Mouse (Mus musculus): ENCODE data around the gene S100a7a. TPM values are rescaled to one million over a fixed set of nuclear protein-coding genes. Genes with fewer than 3 reads are reported as not detected.
A peak's percentile ranks its signal among the peaks of the same experiment; 100 is the strongest.

Gene S100a7a
- total RNA-seq, 4 experiments from 2014 or later: not detected

DNA sequence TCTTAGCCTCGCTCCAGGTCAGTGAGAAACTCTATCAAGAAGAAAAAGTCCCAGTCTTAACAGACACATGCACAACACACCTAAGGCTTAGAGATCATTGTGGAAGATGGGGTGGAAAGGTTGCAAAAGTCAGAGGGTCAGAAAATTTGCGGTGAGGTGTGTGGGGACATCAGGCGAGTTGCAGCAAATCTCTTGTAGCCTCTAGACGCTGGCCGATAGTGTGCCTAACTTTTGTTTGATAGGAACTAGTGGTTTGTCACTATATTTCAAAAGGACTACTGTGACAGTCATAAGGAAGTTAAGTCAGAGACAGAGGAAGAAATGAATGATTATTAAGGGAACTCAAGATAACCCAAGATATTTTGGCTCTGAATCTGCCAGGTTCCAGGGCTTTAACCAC is 26.5 kb upstream of the S100a7a start:
- no peak for DNase-seq (ENCODE audit: low spot score in 2 of 2)

DNA sequence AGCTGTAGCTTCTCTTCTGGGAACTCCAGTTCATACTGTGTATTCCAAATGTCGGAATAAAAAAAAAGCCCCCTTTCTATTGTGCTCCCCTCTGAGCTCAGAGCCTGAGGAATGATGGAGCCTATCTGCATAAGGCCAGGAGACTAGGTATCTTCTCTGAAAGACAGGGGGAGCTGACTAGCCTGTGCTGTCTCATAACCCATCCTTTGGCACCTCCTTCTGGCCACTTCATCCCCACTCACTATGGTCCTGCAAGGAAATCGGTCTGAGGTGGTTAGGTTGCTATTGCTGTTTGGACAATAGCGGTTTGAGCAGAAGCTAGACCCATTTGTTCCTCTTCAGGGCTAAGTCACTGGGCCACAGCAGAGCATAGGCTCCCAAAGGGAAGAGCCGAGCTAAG is 26.0 kb upstream of the S100a7a start:
- DNase-seq (ENCODE audit: low spot score in 2 of 2): no peak

DNA sequence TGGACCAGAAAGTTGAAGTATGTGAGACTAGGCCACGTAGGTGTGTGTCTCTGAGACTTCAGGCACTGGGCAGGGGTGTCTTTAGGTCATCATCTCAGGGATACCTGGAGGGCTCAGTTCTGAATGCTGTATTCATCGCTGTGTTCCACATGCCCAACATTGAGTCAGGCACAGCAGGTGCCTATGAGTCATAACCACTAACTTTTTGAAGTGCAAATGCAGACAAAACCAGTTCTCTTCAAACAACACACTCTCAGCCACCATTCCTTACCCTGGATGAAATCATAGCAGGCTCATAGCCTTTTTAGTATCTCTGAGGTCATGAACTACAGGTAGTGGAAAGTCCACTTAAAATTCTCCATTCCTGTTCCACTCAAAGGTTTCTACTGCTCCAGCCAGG is 24.5 kb upstream of the S100a7a start:
- DNase-seq (ENCODE audit: low spot score in 2 of 2): no peak

DNA sequence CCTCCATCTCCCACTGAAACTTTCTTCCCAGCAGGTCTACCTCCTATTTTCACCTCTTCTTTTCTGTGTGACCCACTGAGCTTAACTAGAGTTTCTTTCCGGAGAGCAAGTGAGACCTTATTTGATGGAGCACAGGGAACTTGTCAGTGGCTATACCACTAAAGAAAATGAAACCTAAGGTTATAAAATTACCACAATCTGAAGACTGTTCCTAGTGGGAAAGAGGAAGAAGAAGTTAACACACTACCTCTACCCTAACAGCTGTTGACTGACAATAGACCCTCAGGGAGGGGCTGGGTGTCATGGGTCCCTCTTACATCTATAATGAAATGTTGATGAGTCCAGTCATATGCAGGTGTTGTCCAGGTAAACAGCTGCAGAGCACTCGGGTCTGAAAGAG is 21.8 kb upstream of the S100a7a start:
- no peak for DNase-seq (ENCODE audit: low spot score in 2 of 2)

DNA sequence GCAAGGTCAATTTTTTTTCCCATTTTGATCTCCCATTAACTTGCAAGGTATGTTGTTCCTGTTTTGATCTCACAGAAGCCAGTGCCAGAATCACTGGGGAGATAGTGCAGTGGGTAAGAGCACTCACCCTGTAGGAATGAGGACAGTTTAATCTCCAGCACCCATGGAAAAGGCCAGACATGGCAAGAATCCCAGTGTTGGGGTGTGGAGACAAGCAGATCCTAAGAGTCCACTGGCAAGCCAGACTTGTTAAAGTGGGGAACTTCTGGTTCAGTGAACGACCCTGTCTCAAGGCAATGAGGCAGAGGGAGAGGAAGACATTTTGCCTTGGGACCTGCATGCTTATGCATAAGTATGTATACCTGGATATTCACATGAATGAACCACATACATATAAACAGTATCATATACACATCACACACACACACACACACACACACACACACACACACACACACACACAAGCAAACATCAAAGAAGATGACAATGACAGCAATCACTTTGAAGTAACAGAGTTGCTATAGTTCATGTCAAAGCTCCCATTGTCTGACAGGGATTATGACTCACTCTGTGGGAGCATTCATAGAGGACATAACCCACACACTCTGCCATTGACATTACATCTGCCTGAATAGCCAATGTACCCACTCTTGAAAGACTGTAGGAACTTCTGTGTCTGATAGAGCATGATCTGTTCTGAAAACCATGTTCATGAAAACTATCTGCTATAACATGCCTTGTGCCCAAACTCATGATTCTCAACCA is 15.1 kb upstream of the S100a7a start:
- no peak for DNase-seq (ENCODE audit: low spot score in 2 of 2)

DNA sequence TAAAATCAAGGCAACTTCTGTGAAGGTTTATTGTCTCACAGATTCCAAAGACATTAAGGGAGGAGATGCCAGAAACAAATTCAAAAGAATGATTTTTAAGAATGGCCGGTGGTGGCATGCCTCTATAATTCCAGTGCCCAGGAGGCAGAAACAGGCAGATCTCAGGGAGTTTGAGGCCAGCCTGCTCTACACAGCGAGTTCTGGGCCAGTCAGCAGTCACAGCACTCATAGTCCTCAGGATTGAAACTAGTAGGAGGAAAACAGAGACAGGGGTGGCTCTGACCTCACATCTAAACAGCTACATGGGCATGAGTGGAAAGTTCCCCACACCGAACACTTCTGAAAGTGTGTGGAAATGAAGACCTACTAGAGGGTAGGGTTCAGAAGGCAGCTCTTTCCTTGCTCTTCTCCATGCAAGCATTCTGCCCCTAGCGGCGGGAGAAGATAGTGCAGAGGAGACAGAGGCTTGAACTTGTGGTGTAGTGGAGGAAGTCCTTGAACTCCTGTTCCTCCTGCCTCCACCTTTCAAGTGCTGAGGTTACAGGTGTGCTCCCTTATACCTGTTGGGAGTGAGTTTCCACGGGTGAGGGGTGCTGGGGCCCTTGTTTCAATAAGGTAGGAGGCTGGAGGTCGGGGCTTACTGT is 14.2 kb upstream of the S100a7a start:
- DNase-seq (ENCODE audit: low spot score in 2 of 2): no peak

DNA sequence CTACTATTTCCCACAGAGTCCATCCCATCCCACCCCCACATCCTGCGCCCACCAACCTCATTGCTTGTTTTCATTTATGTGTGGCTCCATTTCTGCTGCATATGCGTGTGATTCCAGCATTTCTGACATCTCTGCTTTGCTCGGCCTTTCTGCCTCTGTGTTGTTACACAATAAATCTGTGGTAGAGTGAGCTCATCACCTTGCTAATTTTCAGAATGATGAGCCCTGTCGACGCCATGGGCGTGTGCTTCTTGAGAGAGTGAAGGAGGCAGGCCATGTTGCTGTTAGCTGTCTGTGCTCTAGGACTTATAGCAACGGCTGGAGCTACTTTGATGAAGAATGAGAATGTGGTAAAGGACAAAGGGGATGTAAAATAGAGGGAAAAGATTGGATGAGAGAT is 12.8 kb upstream of the S100a7a start:
- no peak for DNase-seq (ENCODE audit: low spot score in 2 of 2)

DNA sequence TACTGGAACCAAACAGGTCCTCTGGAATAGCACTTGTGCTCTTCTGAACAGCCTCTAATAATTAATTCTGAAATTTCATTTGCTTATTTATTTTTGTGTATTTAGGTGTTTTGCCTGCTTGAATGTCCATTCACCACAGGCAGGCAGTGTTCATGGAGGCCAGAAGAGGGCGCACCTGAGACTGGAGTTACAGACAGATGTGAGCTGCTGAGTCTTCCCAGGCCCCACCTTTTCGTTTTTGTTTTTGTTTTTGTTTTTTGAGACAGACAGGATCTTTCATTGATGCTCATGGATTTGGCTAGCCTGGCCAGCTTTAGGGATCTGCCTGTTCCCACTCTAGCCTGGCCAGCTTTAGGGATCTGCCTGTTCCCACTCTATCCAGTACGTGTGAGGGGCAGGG is 9.6 kb upstream of the S100a7a start:
- peak in 1 of 2 experiments; percentile 27 for DNase-seq (ENCODE audit: low spot score in 2 of 2)

DNA sequence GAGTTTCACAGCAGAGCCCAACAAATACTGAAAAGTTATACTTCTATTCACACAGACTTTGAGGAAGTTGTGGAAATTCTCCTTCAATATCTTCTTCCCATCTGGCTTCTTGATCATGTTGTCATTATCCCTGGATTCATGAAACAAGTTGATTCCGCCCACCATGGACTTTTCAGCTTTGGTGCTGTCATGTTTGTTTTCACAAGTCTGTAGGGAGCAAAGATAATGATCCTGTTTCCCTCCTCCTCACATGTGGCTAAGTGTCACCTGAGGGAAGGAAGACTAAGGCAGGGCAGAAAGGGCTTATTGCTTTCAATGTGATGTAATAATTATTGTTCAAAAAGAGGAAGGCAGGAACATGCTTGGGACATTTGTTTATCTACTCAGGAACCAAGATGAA is 6.5 kb upstream of the S100a7a start:
- DNase-seq (ENCODE audit: low spot score in 2 of 2): no peak

DNA sequence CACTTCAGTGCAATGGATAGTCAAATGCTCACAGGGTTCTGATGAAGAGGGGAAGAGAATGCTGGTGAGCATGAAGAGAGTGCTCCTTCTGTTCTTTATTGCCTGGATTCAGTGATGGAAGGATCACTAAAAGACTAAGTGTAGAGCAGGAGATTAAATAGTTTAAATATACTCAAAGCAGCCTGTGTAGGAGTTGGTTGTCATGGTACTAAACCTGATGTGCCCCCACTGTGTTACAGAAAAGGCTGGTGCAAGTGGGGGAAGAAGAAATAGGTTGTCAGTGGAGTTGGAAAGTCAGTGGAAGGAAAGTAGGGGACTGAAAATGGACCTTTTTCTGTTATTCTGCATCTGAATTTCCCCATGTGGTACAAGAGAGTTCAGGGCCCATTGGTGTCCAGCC is 4.8 kb upstream of the S100a7a start:
- DNase-seq (ENCODE audit: low spot score in 2 of 2): no peak

DNA sequence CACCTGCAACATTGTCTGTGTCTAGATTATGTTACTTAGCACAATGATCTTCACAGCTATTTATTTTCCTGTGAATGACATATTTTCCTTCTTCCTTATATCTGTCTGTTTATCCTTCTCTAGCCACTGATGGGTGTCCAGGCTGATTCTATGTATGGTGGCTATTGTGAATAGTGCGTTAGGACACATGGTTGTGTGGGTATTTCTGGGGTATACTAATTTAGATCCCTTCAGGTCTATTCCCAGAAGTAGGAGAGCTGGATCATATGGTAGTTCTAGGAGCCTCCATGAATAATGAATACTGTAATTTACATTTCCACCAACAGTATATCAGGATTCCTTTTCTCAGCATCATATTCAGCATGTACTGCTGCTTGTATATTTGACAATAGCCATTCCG is 4.0 kb upstream of the S100a7a start:
- DNase-seq (ENCODE audit: low spot score in 2 of 2): no peak

DNA sequence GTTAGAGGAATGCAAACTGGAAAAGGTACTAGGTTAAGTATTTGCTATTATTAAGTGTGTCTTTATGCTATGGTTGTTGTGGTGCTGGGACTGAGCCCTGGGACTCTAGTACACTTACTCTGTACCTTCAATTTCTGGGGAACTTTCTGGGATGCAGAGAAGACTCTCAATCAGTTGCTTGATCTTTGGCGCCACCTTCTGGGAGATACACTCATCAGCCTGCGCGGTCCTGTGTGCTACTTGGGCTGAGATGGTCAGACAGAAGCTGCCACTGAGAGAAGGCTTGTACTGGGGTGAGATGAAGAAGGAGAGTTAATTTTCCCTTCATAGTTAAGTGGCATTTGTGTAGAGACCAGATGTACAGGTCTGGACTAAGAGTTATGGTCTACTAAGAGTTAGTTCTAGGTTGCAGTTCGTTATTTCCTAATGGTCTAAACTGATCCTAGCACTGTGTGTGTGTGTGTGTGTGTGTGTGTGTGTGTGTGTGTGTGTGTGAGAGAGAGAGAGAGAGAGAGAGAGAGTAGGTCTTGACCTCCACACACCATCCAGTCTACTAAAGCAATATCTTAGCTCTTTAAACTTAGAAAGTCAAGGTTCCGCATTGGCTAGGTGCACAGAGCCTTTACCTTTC is 824 bp upstream of the S100a7a start:
- peak; percentile 38 to 42 for DNase-seq (ENCODE audit: low spot score in 2 of 2)

DNA sequence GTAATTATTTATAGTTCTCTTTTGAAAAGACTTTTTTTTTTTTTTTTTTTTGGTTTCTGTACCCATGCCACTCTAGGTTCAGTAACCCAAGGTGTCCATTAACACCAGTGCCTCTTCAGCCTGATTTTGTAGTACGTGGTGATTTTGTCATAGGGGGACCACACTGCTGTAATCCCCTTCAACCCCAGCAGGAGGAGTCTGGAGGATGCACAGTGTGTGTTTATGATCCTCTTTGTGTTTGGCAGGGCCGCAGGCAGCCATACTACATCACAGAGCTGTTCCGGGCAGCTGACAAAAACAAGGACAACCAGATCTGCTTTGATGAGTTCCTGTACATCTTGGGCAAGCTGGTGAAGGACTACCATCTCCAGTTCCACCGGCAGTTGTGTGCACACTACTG is 3.6 kb downstream of the S100a7a start:
- DNase-seq (ENCODE audit: low spot score in 2 of 2): no peak

DNA sequence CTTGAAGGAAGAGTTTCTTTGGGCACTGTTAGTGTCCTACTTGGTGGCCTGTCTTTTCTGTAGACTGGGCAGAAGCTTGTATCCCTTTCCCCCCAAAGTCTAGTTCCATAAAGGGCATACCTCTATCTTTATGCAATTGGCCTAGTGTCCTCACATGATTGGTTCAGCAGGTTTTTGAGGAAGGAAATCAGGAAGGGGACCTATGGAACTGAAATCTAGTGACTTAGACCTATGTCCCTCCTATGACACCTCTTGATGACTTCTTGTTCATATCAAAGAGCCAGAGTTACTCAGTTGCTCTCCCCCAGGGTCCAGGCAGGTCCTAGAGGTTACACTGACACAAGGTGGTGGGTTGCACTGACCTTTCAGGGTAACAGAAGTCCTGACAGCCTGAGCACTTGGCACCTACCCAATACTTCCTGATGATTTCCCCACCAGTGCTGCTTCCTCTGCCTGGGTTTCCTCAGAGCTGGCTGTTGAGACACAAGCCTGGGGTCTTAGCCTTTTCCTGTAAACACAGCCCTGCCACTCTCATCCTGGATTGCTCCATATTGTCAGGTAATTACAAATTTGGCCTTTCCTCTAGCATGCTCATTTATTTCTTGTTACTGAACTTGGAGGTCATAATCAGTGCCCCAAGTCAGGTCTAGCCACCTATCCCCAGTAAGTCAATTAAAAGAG is 5.7 kb downstream of the S100a7a start:
- no peak for DNase-seq (ENCODE audit: low spot score in 2 of 2)

DNA sequence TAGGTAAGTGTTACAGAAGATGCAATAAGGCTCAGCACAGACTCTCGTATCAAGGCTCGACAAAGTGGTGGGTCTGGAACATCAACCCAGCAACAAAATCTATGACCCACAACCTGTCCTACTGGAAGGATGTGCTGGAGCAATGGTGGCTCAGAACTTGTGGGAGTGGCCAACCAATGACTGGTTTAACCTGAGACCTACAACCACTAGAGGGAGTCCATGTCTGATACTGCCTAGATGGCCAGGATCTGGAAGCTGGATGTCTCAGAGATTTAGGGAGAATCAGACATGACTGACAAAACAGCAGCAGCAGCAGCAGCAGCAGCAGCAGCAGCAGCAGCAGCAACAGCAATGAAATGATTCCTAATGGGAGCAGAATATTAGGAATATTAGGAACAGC is 10.4 kb downstream of the S100a7a start:
- DNase-seq (ENCODE audit: low spot score in 2 of 2): no peak

DNA sequence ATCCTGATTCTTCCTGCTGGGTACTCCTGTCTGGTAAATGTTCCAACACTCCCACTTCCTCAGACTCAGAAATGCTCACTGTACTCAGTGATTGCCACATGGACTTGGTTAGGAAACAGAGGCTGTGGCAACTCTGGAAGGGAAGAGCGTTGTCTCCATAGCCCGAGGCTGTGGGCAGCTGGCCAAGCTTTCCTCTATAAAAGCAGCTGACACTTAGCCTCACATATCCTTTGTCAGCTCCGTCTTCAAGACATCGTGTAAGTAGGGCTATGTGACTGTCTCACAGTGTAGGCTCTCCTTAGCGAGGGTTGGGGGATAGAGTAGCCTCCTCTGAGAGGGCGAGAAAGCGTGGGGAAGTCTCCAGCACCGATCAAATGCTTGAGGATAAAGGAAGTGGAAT is 15.0 kb downstream of the S100a7a start, which contains the start of gene S100a8:
Gene S100a8, plus strand, starts transcription at position 133 of the 400 bp plus-strand sequence.
- DNase-seq (ENCODE audit: low spot score in 2 of 2): no peak

DNA sequence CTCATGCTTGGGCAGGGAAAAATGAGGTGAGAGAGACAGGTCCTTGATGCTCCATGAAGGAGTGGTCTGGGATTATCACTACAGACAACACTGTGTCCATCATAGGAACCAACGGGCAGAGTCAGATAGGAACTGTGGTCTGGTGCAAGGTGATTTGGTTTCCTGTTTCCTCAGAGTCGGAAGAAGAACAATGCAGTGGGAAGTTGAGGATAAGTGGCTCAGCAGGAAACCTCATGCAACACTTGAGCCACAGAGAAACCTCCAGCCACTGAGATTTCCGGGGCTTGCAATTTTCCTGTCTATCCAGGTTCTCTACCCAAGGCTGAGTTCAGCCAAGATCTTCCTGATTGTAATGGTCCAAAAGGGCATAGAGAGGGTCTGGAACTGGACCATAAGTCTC is 24.8 kb downstream of the S100a7a start:
- no peak for DNase-seq (ENCODE audit: low spot score in 2 of 2)

DNA sequence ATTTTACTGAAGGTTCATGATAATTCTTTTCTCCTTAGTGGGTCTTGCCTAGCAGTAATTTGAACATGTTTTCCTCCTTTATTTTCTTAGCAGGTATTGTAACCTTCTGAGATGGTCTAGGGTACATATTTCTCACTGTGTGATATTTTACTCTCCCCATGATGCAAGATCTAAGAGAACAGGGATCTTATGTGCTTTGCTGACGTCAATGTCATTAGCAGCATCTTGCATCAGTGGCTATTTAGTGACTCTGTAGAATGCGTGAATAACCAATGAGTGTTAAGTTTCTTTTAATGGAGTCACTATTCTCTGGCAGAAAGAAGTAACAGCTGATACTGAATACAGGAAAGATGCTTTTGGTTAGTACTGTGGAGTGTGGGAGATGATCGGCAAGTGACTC is 30.1 kb downstream of the S100a7a start:
- DNase-seq (ENCODE audit: low spot score in 2 of 2): no peak

DNA sequence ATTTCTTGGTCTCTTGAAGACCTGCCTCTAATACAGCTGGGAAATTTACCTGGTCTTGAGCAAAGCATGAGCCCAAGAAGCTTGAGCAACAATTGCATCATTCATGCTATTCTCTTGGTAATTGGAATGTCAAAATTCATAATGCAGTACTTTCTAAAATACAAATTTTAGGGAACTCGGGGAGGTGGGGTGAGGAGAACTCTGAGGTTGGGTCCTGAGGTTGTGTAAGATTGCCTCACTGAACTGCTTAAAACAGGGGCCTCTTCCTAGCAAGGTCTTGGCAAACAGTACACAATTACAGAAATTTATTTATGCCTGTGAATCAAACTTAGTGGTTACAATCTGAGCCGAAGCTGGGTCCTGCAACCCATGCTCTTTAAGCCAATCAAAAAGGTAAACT is 33.0 kb downstream of the S100a7a start:
- no peak for DNase-seq (ENCODE audit: low spot score in 2 of 2)

DNA sequence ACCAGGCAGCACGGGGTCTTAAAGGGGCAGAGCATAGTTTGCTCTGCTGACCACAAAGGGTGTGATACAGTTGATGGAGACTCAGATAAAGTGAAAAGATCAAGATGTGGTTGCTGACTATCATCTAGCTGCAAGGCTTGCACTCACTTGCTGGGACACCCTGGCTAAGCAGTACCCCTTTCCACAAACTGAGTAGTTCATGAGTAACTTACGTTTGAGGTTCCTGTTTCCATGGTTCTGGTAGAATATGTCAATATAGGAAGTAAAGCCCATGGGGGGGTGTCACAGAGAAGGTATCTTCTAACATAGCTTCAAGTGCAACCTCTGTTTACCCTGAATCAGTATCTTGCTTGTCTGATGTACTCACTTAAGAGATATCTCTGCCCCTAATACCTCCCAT is 39.7 kb downstream of the S100a7a start:
- DNase-seq (ENCODE audit: low spot score in 2 of 2): no peak

DNA sequence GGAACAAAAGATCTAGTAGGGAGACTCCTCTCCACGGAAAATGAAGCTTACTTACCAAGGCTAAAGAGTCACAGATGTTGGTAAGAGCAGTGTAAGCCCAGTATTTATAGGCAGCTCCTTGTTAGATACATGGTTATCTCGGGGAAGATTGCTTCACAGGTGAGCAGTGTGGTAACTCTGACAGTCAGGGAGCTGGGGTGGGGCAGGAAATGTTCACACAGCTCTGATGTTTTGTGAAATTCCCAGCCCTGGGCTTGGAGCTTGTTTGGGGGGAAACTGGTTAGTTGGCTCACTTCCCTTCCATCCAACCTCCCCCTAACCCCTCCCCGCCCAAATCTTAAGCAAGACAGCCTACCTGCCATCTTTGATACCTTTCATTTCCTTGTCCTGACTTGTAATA is 41.8 kb downstream of the S100a7a start, which contains the start of gene S100a9:
Gene S100a9, minus strand, starts transcription at position 109 of the 400 bp plus-strand sequence.
- no peak for DNase-seq (ENCODE audit: low spot score in 2 of 2)

DNA sequence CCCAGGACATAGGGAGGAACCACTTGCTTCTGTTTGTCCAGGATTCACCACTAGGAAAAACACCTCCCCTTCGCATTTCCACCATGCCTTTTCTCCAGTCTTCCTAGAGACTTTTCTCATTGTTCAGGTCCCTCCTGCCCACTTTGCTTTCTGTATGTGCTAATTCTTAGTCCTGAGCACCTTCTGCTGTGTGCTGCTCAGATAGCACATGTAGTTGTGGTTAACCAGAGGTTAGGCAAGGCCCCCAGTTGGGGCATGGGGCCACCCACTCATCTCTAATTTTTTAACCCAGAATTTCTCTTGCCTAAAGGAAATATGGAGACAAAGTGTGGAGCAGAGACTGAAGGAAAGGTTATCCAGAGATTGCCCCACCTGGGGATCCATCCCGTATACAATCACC is 48.4 kb downstream of the S100a7a start:
- DNase-seq (ENCODE audit: low spot score in 2 of 2): no peak

Measured in gastrocnemius, adult 8-10 months (tissue).